Mouse (Mus musculus) thymus, adult 2 months (tissue): ENCODE measurements around the gene Siva1.

Experiments used
- CTCF ChIP-seq: fragments of 200-500 bp; IDR thresholded peaks from 2 replicates; pipeline ENCODE4 v1.5.1; 2012; ENCODE audit warnings: mild to moderate bottlenecking, control low read depth, low read length, moderate library complexity, borderline replicate concordance; ENCODE audit not compliant: control insufficient read depth, poor library complexity, insufficient read depth; ENCODE audit errors: extremely low read depth
- POLR2A ChIP-seq: fragments of 200-500 bp; IDR thresholded peaks from 2 replicates; pipeline ENCODE4 v1.6.1; 2012; ENCODE audit warnings: mild to moderate bottlenecking, low read length, control low read depth, moderate library complexity; ENCODE audit not compliant: control insufficient read depth, poor library complexity, insufficient read depth; ENCODE audit errors: extremely low read depth

GRCm38 (mm10) chr12:112619686-112620353 lies 24.7 kb upstream of the Siva1 start, which contains the start of gene Adssl1:
- TF ChIP-seq CTCF (no peak; the same call in 1 of the 2 replicates), POLR2A (no peak; the same call in 1 of the 2 replicates)
